Mouse (Mus musculus) heart, postnatal 4 days (tissue): Measurements from ENCODE around the gene Gale. TPM values are rescaled to one million over a fixed set of nuclear protein-coding genes. Genes with fewer than 3 reads are reported as not detected.
"Not testable (repeated sequence)": the region's sequence is repeated elsewhere in the genome, so short reads cannot be mapped to it uniquely, and the experiment has no call there.

Source experiments
- DNase-seq: peaks from one replicate; pipeline ENCODE4 v3.0.0; 2021
- total RNA-seq, 2 experiments: library from RNA; stranded (reverse); gene quantifications; 2 replicates each; pipeline ENCODE4 v1.2.3; 2021

Gale gene
- 1 to 10 TPM; 7.6 to 9.8 TPM for total RNA-seq

GRCm38 (mm10) chr4:135963457-135964193 lies at the start of gene Gale:
Gene Gale, plus strand, starts transcription at chr4:135963727.
- peak; percentile 94 for DNase-seq

GRCm38 (mm10) chr4:135918635-135919279 lies 44.8 kb upstream of the Gale start:
- DNase-seq, result no peak

- no peak for DNase-seq
These were observed 44.3 kb upstream of the Gale start for GRCm38 (mm10) chr4:135919280-135919639.

GRCm38 (mm10) chr4:135920304-135921241 lies 43.0 kb upstream of the Gale start, which contains the start of gene Fuca1:
Gene Fuca1, plus strand, starts transcription at chr4:135920735.
- DNase-seq, result peak; percentile 98

GRCm38 (mm10) chr4:135921257-135922120 lies 42.0 kb upstream of the Gale start:
- DNase-seq, result peak; percentile 45

GRCm38 (mm10) chr4:135922190-135922589 lies 41.3 kb upstream of the Gale start:
- DNase-seq, result no peak

- no peak for DNase-seq
These were observed 39.1 kb upstream of the Gale start for GRCm38 (mm10) chr4:135924418-135924817.

GRCm38 (mm10) chr4:135925341-135925740 lies 38.2 kb upstream of the Gale start:
- no peak for DNase-seq

GRCm38 (mm10) chr4:135926195-135926808 lies 37.2 kb upstream of the Gale start:
- DNase-seq, result no peak

- DNase-seq, result no peak
These were observed 36.7 kb upstream of the Gale start for GRCm38 (mm10) chr4:135926861-135927260.

GRCm38 (mm10) chr4:135928376-135928775 lies 35.2 kb upstream of the Gale start:
- no peak for DNase-seq

GRCm38 (mm10) chr4:135929405-135929804 lies 34.1 kb upstream of the Gale start:
- DNase-seq, result no peak

GRCm38 (mm10) chr4:135929828-135930227 lies 33.7 kb upstream of the Gale start:
- no peak for DNase-seq

GRCm38 (mm10) chr4:135930239-135930638 lies 33.3 kb upstream of the Gale start:
- DNase-seq, result no peak

- no peak for DNase-seq
These were observed 31.7 kb upstream of the Gale start for GRCm38 (mm10) chr4:135931832-135932231.

- DNase-seq, result no peak
These were observed 28.6 kb upstream of the Gale start for GRCm38 (mm10) chr4:135934708-135935500.

- peak; percentile 56 for DNase-seq
These were observed 28.0 kb upstream of the Gale start for GRCm38 (mm10) chr4:135935502-135935901.

- no peak for DNase-seq
These were observed 24.7 kb upstream of the Gale start for GRCm38 (mm10) chr4:135938858-135939257.

GRCm38 (mm10) chr4:135941026-135941425 lies 22.5 kb upstream of the Gale start:
- not testable (repeated sequence) for DNase-seq

- DNase-seq, result no peak
These were observed 21.3 kb upstream of the Gale start for GRCm38 (mm10) chr4:135942193-135942592.

GRCm38 (mm10) chr4:135943389-135943788 lies 20.1 kb upstream of the Gale start:
- DNase-seq, result no peak
